Mouse (Mus musculus) intestine, embryonic 15.5 days (tissue): ENCODE measurements around the gene Vmn1r89. TPM values are rescaled to one million over a fixed set of nuclear protein-coding genes. Genes with fewer than 3 reads are reported as not detected.

Experiments
- ATAC-seq: fragments of 200-750 bp; cut with Nextera tagmentation; 2 replicates; pipeline ENCODE4 v1.8.0; 2017; ENCODE audit warnings: moderate TSS enrichment, moderate library complexity
- H3K27ac ChIP-seq: fragments of 300-500 bp; sonication (generic); 2 replicates; pipeline ENCODE4 v1.5.1; 2015; ENCODE audit warnings: mild to moderate bottlenecking, inconsistent platforms
- H3K27me3 ChIP-seq: fragments of 300-500 bp; sonication (generic); replicated peaks from 2 replicates; pipeline ENCODE4 v1.6.1; 2015; ENCODE audit warnings: inconsistent platforms
- H3K36me3 ChIP-seq: fragments of 300-500 bp; sonication (generic); 2 replicates; pipeline ENCODE4 v1.6.1; 2015; ENCODE audit warnings: inconsistent platforms
- H3K4me1 ChIP-seq: fragments of 300-500 bp; sonication (generic); replicated peaks from 2 replicates; pipeline ENCODE4 v1.6.1; 2015; ENCODE audit warnings: inconsistent platforms
- H3K4me2 ChIP-seq: fragments of 300-500 bp; sonication (generic); replicated peaks from 2 replicates; pipeline ENCODE4 v1.6.1; 2015; ENCODE audit warnings: mild to moderate bottlenecking, inconsistent platforms
- H3K4me3 ChIP-seq: fragments of 300-500 bp; sonication (generic); replicated peaks from 2 replicates; pipeline ENCODE4 v1.5.1; 2015; ENCODE audit warnings: inconsistent platforms
- H3K9ac ChIP-seq: fragments of 300-500 bp; sonication (generic); 2 replicates; pipeline ENCODE4 v1.6.1; 2015; ENCODE audit warnings: inconsistent platforms
- H3K9me3 ChIP-seq: fragments of 300-500 bp; sonication (generic); 2 replicates; pipeline ENCODE4 v1.6.1; 2016; ENCODE audit warnings: inconsistent platforms
- WGBS: fragments of 180-500 bp; shearing (Covaris S2); methylation state at CpG from one replicate; pipeline ENCODE4 v1.1.7; 2015; 5-methylcytosine and 5-hydroxymethylcytosine counted together
- polyA plus RNA-seq: library from polyadenylated mRNA; unstranded; fragments of >200 nt; fragmentation: Nextera tagmentation; extraction: Ambion mirVana; gene quantifications from 2 replicates; pipeline ENCODE4 v1.2.1, GENCODE M21; 2015

Vmn1r89 gene
- not detected in 2 replicates for polyA plus RNA-seq

- Histone ChIP-seq H3K9me3 (no peaks in the 10 kb centered on the region), H3K27ac (no peak within 1 kb of the TSS), H3K27me3 (no peaks in the 10 kb centered on the region), H3K4me3 (no peak within 1 kb of the TSS), H3K4me2 (no peak within 1 kb of the TSS), H3K4me1 (no peaks in the 10 kb centered on the region), H3K9ac (no peak within 1 kb of the TSS), H3K36me3 (no peaks in the 10 kb centered on the region)
- ATAC-seq = no peak
Observed at GRCm38 (mm10) chr7:13212720-13213119, at the start of gene Vmn1r89. Gene Vmn1r89, plus strand, starts transcription at chr7:13213020.

GRCm38 (mm10) chr7:13260746-13261700 lies 48.2 kb downstream of the Vmn1r89 start:
- H3K36me3 ChIP-seq = no peaks in the 10 kb centered on the region
- no peak overlapping the region for H3K27ac ChIP-seq
- H3K9me3 ChIP-seq = no peaks in the 10 kb centered on the region
- WGBS = 47% methylated on average over 50 of the region's 50 CpGs
- ATAC-seq = peak; percentile 47; the same call in 1 of the 2 replicates
- H3K4me1 ChIP-seq = no peaks in the 10 kb centered on the region
- peak overlapping the region; percentile 5; the same call in 1 of the 2 replicates for H3K4me2 ChIP-seq
- H3K27me3 ChIP-seq = no peaks in the 10 kb centered on the region
- H3K9ac ChIP-seq = no peak overlapping the region
- H3K4me3 ChIP-seq = no peak overlapping the region

- Histone ChIP-seq H3K27ac (no peak overlapping the region), H3K27me3 (no peaks in the 10 kb centered on the region), H3K4me2 (no peak overlapping the region), H3K36me3 (no peaks in the 10 kb centered on the region), H3K9ac (no peak overlapping the region), H3K4me1 (no peaks in the 10 kb centered on the region), H3K9me3 (no peaks in the 10 kb centered on the region), H3K4me3 (no peak overlapping the region)
- 76% methylated on average over 5 of the region's 5 CpGs for WGBS
- ATAC-seq = no peak
Observed at GRCm38 (mm10) chr7:13263851-13264250, 51.0 kb downstream of the Vmn1r89 start.

- H3K27ac ChIP-seq = no peak overlapping the region
- no peak overlapping the region for H3K4me3 ChIP-seq
- H3K36me3 ChIP-seq = no peaks in the 10 kb centered on the region
- no peaks in the 10 kb centered on the region for H3K4me1 ChIP-seq
- no peak overlapping the region for H3K9ac ChIP-seq
- no peak overlapping the region for H3K4me2 ChIP-seq
- ATAC-seq = no peak
- no peaks in the 10 kb centered on the region for H3K9me3 ChIP-seq
- H3K27me3 ChIP-seq = no peaks in the 10 kb centered on the region
- WGBS = 74% methylated on average over 2 of the region's 2 CpGs
Observed at GRCm38 (mm10) chr7:13264396-13264795, 51.6 kb downstream of the Vmn1r89 start.

GRCm38 (mm10) chr7:13268749-13269260 lies 56.0 kb downstream of the Vmn1r89 start:
- Histone ChIP-seq H3K36me3 (no peaks in the 10 kb centered on the region), H3K4me1 (no peaks in the 10 kb centered on the region), H3K4me3 (no peak overlapping the region), H3K27me3 (no peaks in the 10 kb centered on the region), H3K9ac (no peak overlapping the region), H3K27ac (no peak overlapping the region), H3K9me3 (no peaks in the 10 kb centered on the region), H3K4me2 (no peak overlapping the region)
- WGBS = 86% methylated on average over 4 of the region's 4 CpGs
- no peak for ATAC-seq

GRCm38 (mm10) chr7:13269394-13269793 lies 56.6 kb downstream of the Vmn1r89 start:
- no peaks in the 10 kb centered on the region for H3K27me3 ChIP-seq
- 79% methylated on average over 11 of the region's 11 CpGs for WGBS
- H3K36me3 ChIP-seq = no peaks in the 10 kb centered on the region
- no peaks in the 10 kb centered on the region for H3K4me1 ChIP-seq
- ATAC-seq = no peak
- no peaks in the 10 kb centered on the region for H3K9me3 ChIP-seq
- H3K27ac ChIP-seq = no peak overlapping the region
- no peak overlapping the region for H3K9ac ChIP-seq
- H3K4me3 ChIP-seq = no peak overlapping the region
- H3K4me2 ChIP-seq = no peak overlapping the region

Other genes starting within 250 kb of the Vmn1r89 start
- gene Zfp324, start 247.2 kb upstream of the Vmn1r89 start, polyA plus RNA-seq = 8.3 and 8.6 TPM in 2 replicates
- gene Zfp446, start 235.2 kb upstream of the Vmn1r89 start, polyA plus RNA-seq = 6.7 and 6.8 TPM in 2 replicates
- 0.41 and 0.53 TPM in 2 replicates for gene Slc27a5, start 214.8 kb upstream of the Vmn1r89 start, polyA plus RNA-seq
- gene Trim28, start 213.9 kb upstream of the Vmn1r89 start, polyA plus RNA-seq = 218 and 244 TPM in 2 replicates
- gene Zbtb45, start 203.0 kb upstream of the Vmn1r89 start, polyA plus RNA-seq = 20.7 and 21.2 TPM in 2 replicates
- 162 and 177 TPM in 2 replicates for gene Chmp2a, start 178.2 kb upstream of the Vmn1r89 start, polyA plus RNA-seq
- 109 and 118 TPM in 2 replicates for gene Ube2m, start 174.7 kb upstream of the Vmn1r89 start, polyA plus RNA-seq
- 2.1 and 2.5 TPM in 2 replicates for gene Mzf1, start 158.3 kb upstream of the Vmn1r89 start, polyA plus RNA-seq
- not detected in 2 replicates for gene Vmn1r85, start 117.8 kb upstream of the Vmn1r89 start, polyA plus RNA-seq
- gene Vmn1r86, start 93.1 kb upstream of the Vmn1r89 start, polyA plus RNA-seq = not detected in 2 replicates
- gene Vmn1r87, start 72.9 kb upstream of the Vmn1r89 start, polyA plus RNA-seq = not detected in 2 replicates
- not detected in 2 replicates for gene Vmn1r88, start 53.5 kb upstream of the Vmn1r89 start, polyA plus RNA-seq
- 87.2 and 89.2 TPM in 2 replicates for gene Lig1, start 64.3 kb downstream of the Vmn1r89 start, polyA plus RNA-seq
- gene Zswim9, start 65.7 kb downstream of the Vmn1r89 start, polyA plus RNA-seq = 6.9 and 7.1 TPM in 2 replicates
- gene Pla2g4c, start 111.6 kb downstream of the Vmn1r89 start, polyA plus RNA-seq = 0.54 and 0.68 TPM in 2 replicates
- gene Cabp5, start 185.1 kb downstream of the Vmn1r89 start, polyA plus RNA-seq = not detected in 2 replicates
- not detected in 2 replicates for gene Bsph1, start 237.8 kb downstream of the Vmn1r89 start, polyA plus RNA-seq